Mouse (Mus musculus) lung, adult 2 months (tissue): ENCODE data around the gene Lrch1.

Experiments used
- CTCF ChIP-seq: fragments of 200-500 bp; IDR thresholded peaks from 2 replicates; pipeline ENCODE4 v1.5.1; 2011; ENCODE audit warnings: mild to moderate bottlenecking, low read length, control low read depth; ENCODE audit not compliant: insufficient read depth
- POLR2A ChIP-seq: fragments of 200-500 bp; IDR thresholded peaks from 2 replicates; pipeline ENCODE4 v1.6.1; 2011; ENCODE audit warnings: low read depth, mild to moderate bottlenecking, control low read depth, low read length, borderline replicate concordance; ENCODE audit errors: extremely low read depth

- TF ChIP-seq CTCF (no peak), POLR2A (no peak)
Observed at GRCm38 (mm10) chr14:74820180-74820813, 127.4 kb downstream of the Lrch1 start.
